Mouse (Mus musculus) left cerebral cortex, adult 18-20 months (tissue): Measurements from ENCODE around the gene Dync1i2. TPM values are rescaled to one million over a fixed set of nuclear protein-coding genes. Genes with fewer than 3 reads are reported as not detected.
A peak's percentile ranks its signal among the peaks of the same experiment; 100 is the strongest.

Source experiments
- DNase-seq, 2 experiments: peaks; one replicate each; pipeline ENCODE4 v3.0.0; 2021 to 2022; ENCODE audit warnings: low spot score in 2 of 2, mixed read lengths in 1 of 2
- total RNA-seq, 2 experiments: library from RNA; stranded (reverse); gene quantifications; 2 replicates each; pipeline ENCODE4 v1.2.3; 2021

Gene Dync1i2
- total RNA-seq, 2 experiments from 2014 or later, result 124 to 125 TPM

DNA sequence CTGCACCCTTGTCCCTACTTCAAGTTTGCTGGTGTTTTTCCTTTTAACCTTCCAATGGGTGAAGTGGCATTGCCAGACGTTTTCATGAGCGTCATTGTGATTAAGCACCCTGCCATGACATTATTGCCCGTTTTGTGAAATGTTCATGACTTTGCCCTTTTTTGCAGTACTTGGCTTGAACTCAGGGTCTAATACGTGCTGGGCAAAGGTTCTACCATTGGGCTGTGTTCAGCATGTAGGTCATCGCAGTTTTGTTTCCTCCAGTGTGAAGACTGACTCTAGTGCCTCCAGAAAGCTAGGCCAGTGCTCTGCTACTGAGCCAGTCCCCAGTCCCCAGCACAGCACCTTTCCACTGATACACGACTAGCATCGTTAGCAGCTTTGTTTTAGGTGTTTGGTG lies 45.1 kb downstream of the Dync1i2 start:
- no peak for DNase-seq

DNA sequence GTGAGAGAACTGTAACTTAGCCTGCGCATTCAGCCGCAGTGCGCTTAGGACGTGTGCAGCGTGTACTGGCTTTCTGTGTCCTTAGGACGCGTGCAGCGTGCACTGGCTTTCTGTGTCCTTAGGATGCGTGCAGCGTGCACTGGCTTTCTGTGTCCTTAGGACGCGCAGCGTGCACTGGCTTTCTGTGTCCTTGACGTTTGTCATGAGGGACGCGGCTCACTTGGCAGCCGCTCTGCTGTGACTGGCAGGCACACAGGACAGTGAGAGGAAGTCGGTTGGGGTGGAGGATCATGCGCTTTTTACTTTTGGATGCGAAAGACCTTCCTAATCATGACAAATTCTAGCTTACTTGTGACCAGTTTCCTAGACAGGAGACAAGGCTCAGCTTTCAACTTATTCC lies 53.1 kb downstream of the Dync1i2 start:
- no peak for DNase-seq

DNA sequence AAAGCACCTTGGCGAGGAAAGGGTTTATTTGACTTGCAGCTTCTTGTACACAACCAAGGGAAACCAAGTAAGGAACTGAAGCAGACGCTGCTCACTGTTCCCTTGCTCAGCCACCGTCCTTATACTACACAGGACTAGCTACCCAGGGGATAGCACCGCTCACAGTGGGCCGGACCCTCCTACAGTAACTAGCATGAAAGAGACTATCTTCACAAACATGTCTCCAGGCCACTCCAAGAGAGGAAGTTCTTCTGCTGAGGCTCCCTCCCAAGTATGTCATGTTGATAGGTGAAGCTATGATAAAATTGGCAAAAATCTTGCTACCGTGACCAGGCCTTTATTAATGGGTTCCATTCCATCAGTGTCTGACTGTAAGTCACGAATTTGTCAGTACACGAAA lies 57.2 kb downstream of the Dync1i2 start:
- no peak for DNase-seq

DNA sequence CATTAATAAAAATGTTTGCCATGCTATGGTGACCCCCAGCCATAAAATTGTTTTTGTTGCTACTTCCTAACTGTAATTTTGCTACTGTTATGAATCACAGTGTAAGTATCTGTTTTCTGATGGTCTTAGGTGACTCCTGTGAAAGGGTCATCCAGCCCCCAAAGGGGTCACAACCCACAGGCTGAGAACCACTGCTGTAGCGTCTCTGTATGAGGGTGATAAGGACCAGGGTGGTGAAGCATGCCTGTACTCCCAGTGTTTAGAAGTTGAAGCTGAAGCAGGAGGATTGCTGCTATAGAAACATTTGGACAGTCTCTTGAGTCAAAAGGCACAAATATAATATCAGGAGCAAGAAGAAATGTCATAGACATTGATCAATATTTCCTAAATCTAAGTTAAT lies 57.8 kb downstream of the Dync1i2 start:
- DNase-seq, result no peak

DNA sequence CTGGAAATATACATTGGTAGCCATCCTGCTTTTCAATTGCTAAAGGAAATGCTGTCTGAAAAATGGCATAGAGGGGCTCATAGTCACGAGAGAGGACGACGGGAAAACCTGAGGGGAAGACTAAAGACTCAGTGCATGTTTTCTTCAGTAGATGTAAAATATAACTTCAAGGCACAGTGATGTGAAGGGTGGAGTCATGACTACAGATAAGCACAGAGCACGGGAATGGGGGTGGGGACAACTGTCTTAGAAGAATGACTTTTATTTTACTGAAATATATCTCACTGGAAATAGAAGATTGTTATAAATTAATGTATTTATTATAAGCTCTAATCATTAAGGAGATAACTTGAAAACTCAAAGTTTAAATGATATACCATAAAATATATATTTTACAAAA lies 58.6 kb downstream of the Dync1i2 start:
- DNase-seq, result no peak

DNA sequence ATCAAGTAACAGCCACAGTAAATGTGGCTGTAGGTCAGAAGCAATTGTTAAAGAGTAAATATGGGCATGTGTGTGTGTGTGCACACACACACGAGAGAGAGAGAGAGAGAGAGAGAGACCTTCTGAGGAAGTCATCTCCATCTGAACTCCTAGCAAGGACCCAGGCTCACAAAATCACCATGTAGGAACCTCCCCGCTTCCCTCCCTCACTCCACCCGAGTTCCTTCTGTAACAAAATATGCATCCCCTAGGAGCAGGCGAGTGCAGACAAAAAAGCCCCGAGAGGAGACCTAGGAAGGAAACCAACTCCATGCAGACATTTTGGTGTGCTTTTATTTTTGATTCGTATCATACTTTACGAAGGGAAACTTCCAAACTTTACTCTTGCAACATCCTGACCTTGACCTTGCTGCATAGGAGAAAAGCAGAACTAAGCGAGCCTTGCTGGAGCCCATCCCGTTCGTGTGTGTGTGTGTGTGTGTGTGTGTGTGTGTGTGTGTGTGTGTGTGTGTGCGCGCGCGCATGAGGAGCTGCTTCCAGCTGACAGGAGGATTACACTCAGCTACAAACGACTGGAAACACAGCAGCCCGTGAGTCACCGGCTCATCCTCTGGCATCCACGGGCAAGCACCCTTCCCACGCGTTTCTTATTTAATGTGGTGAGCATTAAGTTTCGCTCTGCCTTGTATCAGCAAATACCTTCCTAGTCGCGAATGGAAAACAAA lies 62.6 kb downstream of the Dync1i2 start:
- DNase-seq, result peak; percentile 44 to 57

DNA sequence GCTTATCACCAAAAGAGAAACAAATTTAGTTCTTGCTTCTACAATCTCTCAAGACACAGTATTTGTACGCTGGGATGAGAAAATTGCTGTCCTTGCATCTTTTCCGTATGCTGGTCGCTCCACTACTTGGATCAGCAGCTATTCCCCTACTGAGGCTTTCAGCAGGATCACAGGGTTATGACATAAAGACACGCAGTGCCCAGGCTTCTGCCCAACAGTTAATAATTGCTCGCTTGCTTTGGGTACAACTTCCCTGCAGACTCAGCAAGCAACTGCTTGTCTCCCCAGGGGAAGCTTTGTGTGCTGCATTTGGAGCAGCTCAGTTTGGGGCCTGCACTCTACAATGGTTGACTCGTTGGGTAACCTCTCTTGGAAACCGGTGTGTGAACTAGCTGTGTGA lies 64.2 kb downstream of the Dync1i2 start:
- DNase-seq, result no peak

DNA sequence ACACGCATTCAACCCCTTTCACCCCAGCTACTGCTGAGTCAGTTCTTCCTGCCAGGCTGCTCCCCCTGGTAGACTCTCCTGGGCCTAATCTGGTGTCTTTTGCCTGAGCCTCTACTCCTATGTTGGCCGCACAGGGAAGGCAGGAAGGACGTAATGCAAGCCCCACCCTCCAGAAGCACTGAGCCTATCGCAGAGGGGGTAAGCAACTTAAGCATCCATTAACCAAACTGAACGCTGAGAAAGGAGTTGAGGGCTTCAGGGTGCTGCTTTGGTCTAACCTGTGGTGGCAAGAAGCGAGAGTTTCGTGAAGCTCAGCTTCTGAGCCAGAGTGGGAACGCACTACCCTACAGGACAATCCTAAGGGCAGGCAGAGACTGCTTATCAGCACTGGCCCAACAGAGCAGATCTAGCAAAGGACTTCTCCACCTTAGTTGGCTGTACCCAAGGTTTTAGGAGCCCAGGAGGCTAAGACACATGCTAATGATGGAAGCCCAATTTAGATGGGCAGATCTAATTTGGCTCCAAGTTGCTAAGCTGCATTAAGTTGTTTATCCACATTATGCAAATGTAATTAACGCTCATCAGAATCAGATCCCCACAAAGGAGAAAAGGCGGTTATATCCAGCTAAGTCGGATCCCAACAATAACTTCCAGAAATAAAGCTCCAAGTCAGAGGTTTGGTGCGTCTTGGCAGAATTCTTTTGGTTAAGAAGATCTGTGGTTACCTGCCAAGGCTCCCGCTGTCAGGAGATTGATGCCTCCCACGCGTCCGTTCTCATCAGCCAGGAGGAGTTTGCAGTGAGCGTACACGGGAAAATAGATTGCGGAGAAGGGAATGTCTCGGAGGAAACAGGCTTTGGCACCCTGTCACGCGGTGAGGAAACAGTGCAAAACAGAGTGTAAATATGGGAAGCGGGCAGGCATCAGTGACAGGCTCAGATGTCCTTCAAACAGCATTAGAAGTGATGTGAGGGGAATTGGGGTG lies 67.6 kb downstream of the Dync1i2 start:
- DNase-seq, result peak; percentile 63

DNA sequence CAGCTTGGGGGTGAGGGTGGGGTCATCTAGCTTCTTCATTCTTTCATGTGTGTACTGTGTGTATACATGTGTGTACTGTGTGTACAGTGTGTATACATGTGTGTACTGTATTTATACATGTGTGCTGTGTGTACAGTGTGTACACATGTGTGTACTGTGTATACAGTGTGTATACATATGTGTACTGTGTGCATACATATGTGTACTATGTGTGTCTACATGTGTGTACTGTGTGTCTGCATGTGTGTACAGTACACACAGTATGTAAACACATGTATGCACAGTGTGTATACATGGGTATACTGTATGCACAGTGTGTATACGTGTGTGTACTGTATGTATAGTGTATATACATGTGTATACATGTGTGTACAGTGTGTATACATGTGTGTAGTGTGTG lies 70.5 kb downstream of the Dync1i2 start:
- no peak for DNase-seq

DNA sequence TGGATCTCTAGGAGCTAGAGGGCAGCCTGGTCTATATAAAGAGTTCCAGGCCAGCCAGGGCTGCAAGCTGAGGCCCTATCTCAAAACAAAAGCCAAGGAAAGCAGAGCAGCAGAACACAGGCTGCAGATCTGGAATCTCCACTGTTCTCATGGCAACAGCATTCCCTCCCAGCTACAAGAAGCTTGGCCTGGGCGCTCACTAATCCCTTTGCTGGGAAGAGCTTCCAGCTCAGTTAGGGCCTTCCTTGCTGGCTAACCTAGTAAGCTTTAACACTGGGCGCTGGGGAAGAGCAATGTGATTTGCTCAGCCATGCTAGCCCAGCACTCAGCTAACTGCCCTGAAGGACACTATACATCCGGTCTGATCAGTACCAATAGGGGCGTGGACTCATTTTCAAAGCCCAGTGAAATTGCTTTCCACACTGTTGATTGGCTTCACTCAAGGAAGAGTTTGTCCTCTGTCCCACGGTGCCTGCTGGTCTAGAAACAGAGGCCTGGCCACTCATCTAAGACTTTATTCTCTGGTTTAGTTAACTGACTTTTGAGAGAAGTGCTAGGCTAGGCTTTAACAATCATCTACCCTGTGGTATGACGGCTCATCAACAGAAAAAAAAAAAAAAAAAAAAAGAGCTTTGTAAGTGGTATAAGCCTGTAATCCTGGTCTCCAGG lies 78.7 kb downstream of the Dync1i2 start:
- DNase-seq, result no peak

DNA sequence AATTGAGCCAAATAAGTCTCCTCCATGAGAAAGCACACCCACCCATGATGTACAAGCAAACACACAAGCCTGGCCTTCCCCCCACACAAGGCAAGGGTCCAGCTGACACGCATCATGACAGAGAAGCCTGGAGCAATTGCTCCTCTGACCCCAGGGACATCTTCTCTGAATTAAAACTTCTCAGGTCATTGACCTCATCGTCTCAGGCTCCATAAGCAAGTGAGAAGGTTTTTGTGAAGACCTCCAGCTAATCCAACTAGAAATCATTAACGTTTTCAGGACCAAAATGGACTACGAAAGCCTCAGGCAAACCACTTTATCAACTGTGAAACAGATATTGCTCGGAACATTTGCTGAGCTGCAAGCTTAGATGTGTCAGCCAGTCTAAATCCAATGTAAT lies 80.1 kb downstream of the Dync1i2 start:
- DNase-seq, result no peak

DNA sequence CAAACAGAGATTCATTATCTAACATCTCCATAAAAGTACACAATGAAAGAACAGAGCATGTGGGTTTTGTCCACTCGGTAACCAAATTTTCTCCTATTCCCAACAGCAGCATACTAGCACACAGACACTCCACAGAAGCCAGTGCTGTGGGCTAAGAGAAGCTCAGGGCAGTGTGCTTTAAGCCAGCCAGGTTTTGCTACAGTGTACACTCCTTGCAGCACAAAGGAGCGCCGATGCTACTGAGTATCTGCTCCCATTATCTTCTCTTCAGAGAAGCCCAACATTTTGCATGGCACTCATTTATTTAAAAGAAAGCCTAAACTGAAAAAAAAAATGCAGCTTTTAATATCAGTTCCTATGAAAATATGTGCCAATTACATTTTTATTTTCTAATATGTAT lies 82.5 kb downstream of the Dync1i2 start:
- DNase-seq, result no peak

DNA sequence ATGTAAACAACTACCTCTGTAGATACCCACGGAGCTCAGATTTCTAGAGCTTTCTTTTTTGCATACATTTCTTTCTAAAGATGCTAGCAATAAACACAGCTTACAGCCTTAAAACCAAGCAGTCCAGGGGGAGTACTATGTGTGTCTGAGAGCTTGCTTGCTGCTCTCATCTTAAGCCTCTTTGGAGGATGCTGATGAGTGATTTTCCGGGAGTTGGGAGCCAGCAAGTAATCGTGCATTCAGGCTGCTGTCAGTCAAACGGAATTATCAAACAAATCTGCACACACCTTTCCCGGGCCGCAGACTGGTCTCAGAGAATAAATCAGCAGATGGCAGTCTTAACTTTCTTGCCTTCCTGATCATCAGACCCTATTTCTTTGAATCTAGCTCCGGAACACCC lies 83.0 kb downstream of the Dync1i2 start:
- DNase-seq, result no peak

DNA sequence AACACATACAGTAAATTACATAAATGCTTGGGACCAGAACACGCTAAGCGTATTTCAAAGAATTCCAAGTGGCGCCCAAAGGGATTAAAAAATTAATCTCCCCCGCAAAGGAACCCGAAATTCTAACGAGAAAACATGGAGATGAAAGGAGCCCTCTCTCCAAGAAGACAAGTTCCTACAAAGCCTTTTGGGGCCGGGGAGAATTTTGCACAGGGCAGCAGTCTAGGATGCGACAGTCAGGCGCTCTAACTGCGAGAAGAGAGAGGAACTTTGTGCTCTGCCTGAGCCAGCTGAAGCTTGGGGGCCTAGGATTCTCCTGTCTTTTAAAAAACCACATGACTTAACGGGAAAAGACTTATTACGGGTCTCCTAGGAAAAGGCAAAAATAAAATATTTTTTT lies 84.3 kb downstream of the Dync1i2 start:
- DNase-seq, result no peak

DNA sequence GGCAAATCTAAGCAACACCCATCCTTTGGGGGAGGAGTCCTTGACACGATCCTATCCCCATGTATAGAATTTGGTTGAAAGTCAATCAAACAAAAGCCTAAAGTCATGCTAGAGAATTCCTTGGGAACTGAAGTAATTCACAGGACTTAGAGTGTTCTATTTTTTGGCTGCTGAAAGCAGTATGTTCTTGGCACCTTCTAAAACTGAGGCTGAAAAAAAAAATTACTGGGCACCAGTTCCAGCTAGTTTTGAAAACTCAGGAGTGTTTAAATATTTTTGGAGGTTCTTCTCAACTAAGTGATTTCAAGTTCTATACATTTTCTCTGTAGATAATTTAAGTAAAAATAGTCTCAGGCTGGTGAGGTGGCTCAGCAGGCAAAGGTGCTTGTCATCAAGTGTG lies 86.0 kb downstream of the Dync1i2 start:
- no peak for DNase-seq

DNA sequence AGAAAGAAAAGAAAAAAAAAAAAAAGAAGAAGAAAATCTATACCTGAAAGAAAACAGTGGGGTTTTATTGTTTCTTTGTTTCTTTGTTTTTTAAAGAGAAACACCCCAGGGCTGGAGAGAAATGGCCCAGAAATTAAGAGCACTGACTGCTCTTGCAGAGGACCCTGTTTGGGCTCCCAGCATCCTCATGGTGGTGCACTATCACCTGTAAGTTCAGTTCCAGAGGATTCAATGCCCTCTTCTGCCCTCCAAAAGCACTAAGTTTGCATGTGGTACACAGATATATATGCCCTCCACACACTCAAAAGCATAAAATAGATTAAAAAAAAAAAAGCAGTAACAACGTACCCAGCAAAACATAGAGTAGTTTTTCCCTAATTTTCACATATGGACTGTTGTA lies 87.2 kb downstream of the Dync1i2 start:
- no peak for DNase-seq

DNA sequence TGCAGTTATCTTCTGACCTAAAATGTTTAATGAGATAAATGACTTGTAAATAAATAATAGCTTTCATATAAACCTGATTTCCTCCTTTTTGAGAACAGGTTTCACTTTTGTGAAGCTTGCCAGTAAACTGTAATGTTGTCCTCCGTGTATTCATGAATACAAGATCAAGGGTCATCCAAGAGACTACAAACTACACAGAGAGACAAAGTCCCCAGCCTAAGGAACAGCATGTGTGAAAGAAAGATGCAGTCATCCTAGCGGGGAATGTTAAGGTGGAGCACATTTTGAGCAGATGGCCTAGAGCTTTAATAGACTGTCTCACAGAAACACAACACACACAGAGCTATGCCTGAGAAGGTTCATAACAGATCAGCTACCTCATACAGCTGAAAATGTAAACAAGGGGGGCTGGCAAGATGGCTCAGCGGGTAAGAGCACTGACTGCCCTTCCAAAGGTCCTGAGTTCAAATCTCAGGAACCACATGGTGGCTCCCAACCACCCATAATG lies 90.7 kb downstream of the Dync1i2 start:
- no peak for DNase-seq

DNA sequence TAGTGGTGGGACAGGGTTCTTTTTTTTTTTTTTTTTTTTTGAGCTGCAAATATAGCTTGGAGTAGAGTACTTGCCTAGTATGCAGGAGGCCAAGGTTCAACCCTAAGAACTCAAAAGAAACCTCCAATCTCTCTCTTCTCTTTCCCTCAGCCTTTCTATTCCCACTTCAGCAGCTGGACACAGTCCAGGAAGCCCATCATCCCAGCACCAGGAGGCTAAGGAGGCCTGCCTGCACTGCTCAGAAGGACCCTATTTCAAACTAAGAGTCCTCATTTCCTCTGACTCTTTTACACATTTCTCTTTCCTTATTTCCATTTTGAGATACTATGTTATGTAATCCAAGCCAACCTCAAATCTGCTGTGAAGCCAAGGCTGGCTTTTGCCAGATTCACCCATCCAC lies 91.7 kb downstream of the Dync1i2 start:
- DNase-seq, result no peak

DNA sequence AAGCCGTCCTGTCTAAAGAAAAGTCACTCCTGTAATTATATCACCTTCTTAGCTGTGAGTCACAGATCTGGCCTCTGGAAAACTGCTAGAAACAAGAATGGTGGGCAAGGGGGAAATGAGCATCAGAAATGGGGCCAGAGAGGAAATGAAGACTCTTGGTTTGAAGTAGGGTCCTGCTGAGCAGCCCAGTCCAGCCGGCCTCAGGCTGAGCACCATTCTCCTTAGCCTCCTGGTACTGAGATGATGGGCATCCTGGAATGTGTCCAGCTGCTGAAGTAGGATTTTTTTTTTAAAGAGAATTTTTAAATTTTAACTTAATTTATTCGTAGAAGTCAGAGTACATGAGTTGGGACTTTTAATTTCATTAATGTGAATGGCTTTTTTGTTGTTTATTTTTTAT lies 93.3 kb downstream of the Dync1i2 start:
- DNase-seq, result no peak

DNA sequence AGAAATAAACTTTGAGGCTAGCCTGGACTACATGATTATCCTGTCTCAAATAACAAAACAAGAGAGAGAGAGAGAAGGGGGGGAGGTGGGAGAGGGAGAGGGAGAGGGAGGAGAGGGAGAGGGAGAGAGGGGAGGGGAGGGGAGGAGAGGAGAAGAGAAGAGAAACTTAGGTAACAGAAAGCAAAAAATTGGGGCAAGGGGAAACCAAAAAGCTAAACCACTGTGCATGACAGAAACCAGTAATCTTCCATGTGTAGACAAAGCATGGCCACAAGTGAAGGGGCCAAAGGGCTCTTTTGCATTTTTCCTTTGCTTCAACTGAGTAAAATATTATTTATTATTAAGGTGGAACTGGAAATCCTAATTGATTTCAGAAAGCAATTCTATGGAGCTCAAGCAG lies 94.9 kb downstream of the Dync1i2 start:
- DNase-seq, result no peak

DNA sequence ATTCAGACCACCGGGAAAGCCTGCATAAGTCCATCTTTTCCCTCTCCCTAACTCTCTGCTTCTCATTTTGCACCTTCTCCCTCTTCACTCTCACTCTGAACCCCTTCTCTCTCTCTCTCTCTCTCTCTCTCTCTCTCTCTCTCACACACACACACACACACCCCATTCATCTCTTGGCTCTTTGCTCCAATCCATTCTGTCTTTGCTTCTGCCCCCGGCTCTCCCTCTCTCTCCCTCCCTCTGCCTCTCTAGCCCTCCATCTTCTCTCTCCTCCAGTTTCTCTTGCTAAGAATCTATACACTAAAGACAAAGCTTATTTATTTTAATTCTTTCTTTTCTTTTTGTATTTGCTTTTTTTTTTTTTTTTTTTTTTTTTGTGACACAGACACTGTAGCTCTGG lies 98.2 kb downstream of the Dync1i2 start:
- DNase-seq, result no peak

DNA sequence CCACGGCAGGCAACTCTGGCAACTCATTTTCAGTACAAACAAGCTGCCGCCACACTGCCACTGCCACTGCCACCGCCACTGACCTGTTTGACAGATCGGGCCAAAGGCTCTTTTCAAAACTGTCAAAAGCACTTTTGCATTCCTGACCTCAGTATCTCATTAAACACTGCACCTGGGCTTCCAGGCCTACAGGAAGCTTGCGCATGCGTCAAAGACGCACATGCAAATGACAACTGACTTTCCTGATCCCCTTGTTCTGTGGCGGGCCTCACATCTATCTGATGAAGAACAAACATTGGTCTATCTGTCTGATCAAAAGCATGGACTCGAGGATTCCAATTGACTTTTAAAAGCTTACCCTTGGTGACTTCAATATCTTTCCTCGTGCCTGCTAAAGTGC lies 100.6 kb downstream of the Dync1i2 start:
- DNase-seq, result no peak
